Mouse (Mus musculus) lung, postnatal 36 days (tissue): ENCODE measurements around the gene Syt6.
"Not testable (repeated sequence)": the region's sequence is repeated elsewhere in the genome, so short reads cannot be mapped to it uniquely, and the experiment has no call there.

Source experiments
- DNase-seq: peaks from one replicate; pipeline ENCODE4 v3.0.0; 2022; ENCODE audit warnings: mixed read lengths

Syt6 gene

DNA sequence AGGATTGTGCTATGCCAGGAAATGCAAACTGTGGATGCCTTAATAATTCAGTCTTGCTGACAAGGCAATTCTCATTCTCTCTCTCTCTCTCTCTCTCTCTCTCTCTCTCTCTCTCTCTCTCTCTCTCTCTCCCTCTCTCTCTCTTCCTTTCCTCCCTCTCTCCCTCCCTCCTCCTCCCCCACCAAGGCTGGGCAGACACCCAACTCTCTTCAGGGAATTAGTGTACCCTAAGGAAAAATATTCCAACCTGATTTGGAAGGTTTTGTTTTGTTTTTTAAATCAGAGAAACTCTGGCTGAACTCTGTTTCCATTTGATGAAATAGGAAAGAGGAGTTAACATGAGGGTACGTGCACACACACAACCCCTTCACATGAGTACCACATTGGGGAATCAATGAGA lies 26.5 kb downstream of the Syt6 start:
- DNase-seq = peak; percentile 13

DNA sequence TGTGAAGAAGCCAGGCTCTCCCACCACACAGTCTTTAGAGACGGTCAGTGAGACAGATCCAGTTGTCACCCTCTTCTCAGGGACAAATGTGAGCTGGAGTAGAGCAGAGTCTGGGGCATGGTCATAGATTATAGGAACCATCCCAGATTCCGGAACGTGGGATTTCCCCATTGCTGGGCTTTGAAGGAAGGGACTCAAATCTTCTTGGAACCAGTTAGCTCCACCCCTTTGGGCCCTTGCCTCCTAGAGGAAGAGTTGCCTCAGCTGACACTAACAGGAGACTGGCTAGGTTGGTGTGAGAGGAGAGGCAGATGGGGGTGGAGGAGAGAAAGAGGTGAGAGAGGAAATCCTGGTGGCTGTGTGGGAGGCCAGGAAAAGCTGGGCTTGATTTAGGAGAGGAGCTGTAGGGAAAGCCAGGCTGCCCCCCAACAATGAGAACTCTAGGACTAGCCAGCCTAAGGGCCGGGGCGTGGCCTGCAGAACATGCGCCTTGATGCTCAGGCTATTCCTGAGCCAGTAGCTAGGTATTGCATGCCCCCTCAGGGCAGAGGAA lies 31.1 kb downstream of the Syt6 start:
- DNase-seq = peak; percentile 26

DNA sequence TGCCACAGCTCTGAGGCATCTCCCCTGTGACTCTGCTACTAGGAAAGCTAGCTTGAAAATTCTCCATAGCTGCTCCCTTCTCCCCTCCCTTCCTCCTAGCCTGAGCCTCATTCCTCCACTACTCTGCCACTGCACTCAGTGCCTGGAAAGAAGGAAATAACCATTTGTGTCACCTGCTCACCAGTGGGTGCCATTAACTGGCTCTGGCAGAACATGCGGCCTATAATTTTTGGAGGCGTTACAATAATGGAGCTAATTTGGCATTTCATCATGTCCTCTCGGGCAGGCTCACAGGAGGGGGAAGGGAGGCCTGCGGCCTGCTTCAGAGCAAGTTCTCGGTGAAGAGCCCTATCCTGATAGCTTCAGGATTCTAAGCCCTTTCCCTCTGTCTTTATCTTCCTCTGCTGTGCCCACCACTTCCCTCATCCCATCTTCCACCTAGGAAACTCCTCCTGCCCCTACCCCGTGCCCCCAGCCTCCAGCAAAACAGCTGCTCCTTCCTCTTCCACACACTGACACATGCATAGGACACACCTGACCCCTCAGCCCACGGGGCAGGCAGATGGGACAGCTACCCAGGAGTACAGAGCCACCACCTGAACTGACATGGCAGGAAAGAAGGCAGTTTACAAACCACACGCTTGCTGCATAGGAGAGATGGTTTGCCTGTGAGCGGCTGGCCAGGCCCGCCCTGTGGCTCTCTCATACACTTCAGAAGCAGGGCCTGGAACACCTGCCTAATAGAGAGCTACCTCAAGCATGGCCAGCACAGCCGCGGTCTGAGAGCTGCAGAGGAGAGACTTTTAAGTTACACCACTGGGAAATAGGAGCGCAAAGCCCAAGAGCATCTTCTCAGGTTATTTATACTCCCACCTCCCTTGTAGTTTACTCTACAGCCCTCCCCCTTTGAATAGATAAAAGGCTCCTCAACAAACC lies 31.9 kb downstream of the Syt6 start:
- no peak for DNase-seq

DNA sequence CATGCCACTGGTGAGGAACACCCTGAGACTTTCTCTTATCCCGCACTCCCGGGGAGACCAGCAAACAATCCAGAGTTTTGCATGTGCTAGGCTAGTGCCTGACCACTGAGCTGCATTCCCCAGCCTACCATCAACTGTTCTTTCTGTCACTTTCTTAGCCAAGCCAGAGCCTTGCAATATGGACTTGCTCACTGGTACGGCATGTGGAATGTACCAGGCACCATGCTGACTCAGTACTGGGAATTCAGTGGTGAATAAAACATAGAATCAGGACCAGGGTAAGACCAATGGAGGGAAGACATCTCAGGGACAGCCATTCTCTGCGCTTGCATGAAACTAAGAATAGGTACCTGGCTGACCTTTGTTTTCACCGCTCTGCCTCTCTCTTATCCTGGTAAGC lies 35.2 kb downstream of the Syt6 start:
- no peak for DNase-seq

DNA sequence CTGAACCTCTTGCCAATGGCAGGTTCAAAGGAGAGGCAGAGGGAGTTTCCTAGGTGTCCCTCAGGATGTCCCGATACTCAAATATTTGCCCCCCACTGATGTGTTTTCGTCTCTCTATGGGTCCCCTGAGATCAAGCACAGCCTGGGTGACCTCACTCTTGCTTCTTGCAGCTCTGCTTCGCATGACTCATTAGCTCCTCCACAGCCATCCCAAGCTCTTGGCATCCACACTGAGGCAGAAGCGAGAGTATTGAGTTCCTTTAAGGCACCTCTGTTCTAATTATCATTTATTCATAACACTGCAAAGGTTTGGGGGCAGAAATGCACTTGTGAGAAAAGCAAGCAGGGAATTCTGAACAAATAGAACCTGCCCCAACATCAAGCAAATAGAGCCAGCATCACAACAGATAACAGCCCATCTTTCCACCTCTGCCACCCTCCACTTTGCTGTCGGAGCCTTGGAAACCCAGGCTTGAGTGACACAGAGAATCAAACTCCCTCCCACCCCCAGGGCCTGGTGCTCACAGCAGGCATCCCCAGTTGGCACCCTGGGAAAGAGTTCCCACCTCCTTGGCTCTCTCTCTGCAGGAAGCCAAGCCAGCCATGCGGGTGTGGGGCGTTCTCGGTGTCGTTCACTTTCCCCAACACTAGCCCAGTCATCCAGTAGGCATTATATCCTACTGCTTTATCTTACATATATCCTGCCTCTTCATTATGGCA lies 37.8 kb downstream of the Syt6 start:
- no peak for DNase-seq

DNA sequence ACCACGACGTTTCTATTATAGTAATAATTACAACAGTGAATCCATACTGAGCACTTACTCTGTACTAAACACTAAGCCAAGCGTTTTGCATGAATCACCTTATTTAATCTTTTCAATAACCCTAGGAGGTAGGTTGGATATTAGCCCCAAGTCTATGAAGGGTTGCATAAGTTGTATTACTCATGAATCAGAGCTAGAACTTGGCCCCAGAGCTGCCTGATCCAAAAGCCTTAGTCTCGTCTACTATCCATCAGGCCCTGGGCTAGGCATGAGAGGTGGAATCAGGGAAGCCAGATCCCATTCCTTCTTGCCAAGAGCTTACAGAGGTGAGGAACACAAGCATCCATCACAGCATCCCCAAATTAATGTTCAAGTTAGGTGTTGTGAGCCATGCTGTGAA lies 40.6 kb downstream of the Syt6 start:
- DNase-seq = no peak

DNA sequence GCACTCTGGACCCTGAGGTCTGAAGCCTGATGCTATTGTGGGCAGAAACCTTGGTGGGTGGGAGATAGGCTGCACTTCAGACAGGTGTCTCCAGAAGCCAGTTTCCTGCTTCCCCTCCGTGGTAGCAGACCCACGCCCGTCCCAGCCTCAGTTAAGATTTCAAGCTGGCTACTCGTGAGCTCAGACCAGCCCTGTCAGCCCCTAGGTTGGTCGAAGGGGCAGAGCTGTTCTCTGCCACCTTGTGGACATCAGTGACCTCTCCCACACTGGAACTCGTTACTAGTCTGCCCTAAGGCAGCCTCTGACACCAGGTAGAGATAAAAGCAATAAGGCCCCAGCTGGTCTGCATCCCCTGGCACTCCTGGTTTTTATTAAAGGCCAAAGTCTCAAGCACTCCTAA lies 42.0 kb downstream of the Syt6 start:
- DNase-seq = no peak

DNA sequence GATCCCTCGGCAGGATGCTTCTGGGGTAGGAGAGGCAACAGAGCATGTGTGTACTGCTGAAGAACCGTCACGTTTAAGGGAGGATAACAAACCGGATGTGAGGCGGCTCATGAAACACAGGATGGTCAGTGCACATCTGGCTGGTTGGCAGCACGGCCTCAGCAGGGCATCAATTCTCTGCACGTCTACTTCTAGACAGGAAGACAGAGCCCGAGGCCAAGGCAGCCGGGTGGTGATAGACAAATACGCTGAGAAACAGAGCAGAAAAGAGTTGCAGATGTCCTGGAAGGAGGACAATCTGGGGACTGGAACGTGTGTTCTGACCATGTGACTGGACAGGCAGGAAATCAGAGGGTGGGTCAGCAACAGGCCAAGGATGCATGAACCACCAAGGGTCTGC lies 45.1 kb downstream of the Syt6 start:
- peak; percentile 11 for DNase-seq

DNA sequence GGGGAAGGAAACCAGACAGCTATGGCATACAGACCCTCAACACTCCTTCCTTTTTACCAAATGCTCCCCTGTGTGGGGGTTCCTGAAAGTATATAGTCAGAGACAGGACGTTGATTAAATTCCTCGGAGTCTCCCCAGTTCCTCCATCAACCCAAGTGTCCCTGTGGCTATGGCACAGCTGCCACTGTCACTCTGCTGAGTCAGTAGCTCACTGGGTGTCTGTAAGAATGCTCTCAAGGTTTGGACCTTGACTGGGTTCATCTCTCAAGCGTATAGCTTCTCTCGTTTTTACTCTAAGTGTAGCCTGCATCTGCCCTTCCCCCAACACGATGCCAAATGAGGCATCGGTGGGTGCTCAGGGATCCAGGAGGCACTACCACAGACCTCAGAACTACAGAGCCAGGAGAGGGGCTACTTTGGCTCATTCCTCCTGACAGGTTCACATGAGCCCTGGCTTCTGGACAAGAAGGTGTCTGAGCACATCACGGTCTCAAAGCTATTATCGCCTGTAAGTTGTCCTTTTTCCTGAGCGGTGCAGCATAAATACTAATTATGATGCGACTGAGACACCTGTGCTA lies 49.0 kb downstream of the Syt6 start:
- no peak for DNase-seq

DNA sequence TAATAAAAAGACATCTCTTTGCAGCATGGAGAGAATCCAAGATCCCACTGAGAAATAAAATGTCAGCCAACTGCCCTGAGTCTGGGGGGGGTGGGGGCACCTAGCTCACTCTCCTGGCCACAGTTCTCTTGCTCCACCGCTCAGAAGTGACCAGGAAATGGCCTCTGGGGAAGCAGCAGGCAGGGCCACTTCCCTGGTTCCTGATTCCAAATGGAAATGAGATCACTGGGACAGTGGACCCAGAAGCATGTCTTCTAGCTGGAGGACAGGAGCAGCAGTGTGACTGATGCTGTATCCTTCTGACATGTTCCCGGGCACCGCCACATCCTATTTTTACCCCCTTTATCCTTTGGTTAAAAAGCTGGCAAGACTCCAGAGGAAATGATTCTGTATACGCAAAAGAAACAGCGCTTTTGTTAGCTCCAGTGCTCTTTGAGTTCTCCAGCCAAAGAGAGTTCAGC lies 49.6 kb downstream of the Syt6 start:
- peak; percentile 30 for DNase-seq

DNA sequence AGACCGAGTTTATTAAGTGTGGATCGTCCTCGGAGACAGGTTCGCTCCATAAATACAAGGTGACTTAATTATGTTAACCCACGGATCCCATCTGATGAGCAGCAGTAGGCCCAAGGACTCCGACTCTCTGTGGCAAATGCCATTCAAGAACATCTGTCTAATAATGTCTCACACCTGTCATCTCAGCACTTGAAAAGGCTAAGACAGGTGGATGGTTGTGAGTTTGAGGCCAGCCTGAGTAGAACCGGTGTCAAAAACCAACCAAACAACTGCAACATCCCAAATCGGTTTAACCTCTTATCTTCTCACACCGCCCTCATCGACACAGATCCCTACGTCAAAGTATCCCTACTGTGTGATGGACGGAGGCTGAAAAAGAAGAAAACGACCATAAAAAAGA lies 50.1 kb downstream of the Syt6 start:
- DNase-seq = no peak

DNA sequence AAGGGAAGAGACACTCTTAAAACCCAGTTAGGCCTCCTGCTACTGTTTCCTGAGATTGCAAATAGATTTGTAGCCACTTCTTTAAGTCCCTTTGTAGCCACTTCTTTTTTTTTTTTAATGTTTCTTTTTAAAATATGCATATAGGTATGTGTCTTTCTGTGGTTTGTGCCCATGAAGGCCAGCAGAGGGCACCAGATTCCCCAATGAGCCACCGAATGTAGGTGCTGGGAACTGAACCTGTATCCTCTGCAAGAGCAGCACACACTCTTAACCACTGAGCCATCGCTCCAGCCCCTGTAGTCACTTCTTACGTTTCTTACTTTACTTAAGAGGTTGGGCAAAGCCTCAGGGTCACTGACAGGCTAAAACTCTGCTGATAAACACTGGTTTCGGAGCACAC lies 51.5 kb downstream of the Syt6 start:
- DNase-seq = no peak

DNA sequence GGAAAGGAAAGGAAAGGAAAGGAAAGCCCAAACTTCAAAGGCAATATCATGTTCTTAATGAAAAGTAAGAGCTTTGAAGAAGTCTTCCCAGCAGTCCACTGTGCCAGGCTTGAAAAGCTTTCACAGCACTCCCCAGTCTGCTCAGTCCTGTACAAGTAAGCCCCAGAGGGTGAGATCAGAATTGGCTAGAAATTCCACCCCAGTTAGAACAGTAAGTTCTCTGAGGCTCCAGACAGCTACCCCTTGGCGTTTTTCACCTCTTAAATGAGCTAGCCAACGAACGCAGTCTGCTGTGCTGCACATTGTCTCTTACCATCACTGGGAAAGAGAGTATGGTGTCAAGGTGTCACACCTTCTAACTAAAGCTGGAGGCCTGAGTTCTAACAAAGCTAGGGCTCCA lies 52.6 kb downstream of the Syt6 start:
- DNase-seq = no peak

DNA sequence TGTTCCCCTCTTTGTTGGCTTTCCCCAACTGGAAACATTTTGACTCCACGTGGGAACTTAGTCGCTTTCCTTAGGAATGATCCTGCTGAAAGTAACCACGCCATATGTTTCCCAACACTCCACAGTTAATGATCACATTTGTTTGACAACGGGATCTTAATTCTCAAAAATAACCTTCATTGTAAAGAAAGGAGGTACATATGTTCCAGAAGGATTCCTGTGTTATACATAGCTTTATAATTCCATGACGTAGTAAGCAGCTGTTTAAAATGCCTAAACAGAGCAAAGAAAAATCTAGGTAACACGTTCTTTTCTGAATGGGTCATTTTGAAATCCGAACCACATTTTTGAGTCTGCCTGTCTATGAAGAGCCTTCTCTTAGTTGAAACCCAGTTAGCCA lies 58.1 kb downstream of the Syt6 start:
- DNase-seq = no peak

DNA sequence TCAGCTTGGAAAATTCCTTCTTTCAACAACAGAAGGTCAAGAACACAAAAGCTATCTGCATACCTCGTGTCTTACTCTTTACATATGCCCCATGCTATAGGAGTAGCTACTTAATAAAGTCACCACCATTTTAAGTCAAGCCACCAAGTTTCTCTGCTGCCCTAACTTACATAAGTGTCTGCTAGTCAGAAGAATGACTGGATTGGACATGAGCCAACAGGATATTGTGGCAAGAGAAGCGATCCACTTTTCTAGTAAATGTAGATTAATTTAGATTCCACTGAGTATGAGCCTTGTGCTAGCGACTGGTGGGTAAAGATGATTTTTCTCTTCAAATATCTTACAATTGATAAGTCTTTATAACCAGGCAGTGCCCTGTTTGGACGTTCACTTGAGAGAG lies 58.8 kb downstream of the Syt6 start:
- peak; percentile 18 for DNase-seq

DNA sequence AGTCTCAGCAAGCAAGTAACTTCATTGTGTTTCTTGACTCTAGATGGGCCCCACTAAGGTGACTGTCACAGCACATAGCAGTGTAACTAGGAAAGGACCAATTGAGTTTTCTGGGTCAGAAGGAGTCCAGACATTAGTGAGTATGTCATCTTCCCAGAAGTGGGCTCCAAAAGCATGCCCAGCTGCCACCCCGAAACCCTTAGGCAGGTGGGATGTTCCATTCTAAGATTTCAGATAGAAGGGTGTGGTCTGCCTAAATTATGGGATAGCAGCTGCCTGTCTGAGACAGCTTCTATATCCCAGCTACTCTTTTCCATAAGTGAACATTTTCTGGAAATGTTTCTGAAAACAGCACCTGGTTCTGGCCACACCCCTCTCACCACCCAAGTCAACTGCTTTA lies 59.2 kb downstream of the Syt6 start:
- DNase-seq = no peak

DNA sequence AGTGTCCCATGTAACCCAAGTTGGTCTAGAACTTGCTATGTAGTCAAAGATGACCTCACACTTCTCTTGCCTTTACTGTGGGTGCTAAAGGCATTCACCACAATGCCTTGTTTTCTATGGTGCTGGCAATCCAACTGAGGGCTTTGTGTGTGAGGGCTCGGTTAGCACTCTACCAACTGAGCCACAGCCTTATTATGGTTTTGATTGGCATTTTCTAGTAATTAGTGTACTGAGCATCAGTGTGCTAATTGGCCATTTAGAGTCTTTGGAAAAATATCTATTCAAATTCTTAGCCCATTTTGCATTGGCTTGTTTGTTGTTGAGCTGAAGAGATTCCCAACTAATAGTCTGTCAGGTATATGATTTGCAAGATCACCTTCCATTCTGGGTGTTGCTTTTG lies 62.6 kb downstream of the Syt6 start:
- DNase-seq = no peak

DNA sequence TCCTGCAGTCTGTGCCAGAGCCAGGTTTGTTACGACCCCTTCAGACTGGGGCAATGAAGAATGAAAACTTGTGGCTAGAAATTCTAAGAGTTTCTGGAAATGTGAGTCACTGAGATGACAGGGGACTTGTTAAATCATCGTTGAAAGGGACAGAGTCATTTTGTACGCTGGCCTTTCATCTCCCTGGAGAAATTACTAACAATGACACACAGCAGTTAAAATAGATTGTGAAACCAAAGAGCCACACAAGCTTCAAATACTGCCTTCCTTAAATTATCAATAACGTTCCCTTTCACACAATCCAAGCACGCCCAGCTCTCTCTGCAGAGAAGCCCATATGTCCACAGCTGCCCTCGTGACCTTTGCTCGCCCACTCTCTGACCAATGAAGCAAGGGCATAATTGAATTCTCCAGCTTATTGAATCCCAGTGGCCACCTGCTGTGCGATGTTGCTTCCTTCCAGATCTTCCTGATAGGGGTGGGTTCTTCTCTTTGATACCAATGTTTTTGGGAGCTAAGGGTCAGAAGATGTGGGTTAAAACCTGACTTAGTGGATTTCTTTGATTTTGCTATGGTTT lies 65.3 kb downstream of the Syt6 start:
- DNase-seq = no peak

DNA sequence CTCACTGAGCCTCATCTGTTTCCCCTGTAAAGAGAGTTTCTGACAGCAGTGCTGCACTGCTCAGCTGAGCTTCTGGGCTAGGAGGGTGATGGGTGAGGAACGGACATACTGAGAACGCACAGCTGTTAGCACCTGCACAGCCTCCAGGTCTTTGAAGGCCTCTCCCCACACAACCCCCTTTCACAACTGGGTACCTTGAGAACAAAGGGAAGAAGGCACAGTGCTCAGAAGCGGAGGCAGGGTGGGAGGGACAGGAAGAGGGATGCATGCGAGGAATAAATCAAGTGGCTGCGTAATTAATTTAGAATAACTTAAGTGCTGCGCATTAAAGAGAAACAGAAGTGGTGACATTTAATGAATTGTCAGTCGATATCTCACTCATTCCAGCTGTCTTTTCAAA lies 66.3 kb downstream of the Syt6 start:
- DNase-seq = no peak

DNA sequence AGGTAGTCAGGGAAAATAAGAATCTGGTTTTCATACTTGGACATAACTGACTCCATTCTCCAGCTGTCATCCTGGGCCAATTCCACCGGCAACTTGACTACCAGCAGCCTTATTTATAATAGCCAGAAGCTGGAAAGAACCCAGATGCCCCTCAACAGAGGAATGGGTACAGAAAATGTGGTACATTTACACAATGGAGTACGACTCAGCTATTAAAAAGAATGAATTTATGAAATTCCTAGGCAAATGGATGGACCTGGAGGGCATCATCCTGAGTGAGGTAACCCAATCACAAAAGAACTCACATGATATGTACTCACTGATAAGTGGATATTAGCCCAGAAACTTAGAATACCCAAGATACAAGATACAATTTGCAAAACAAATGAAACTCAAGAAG lies 70.9 kb downstream of the Syt6 start, which contains the start of gene Atg4a-ps:
Atg4a-ps (minus strand) TSS at position 101 of the 400 bp plus-strand sequence.
- not testable (repeated sequence) for DNase-seq

DNA sequence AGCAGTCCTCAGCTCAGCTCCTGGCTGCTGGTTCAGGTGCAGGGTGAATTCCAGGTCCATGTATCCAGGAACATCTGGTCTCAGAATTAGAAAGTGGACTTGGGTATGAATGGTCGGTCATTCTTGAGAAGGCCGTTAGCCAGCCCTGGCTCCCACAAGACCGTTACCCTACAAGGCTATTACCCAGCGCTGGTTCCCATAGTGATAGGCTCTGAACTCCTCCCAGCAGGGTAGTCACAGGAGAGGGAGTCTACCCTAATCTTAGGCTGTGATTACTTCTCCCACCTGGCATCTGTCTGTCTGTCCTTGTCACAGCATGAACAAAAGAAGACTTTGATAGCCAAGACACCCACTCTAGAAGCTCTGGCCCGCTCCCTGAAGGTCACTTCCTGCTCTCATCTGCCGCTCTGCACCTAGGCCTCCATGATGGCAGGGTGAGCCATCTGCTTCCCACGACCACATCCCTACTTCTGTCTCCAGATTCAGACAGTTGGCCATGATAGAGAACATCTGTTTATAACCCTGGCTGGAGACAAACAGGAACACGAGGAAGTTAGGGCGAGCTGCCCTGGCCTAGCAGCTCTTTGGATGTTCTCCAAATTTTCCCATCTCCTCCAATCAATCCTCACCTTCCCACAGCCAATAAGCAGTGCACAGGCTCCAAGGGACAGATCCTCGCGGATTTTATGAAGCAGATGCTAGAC lies 72.3 kb downstream of the Syt6 start:
- DNase-seq = peak; percentile 62

DNA sequence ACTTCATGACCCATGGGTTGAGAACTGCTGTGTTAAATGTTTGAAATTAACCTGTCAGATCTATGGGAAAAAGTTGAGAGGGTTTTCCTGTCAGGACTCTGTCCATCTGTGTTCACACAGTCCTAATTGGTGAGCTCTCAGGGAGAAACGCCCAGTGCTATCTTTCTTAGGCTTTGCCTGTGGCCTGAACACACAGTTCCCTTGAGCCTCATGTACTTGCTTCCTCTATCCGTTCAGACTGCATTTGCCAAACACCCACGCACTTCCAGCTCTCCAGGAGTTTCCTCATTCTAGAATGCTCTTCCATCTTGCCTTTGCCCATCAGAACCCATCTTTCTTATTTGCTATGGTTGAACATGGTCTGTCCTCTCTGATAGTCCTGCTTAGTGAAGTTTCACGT lies 73.5 kb downstream of the Syt6 start:
- DNase-seq = peak; percentile 13
